Mouse (Mus musculus): Measurements from ENCODE around the gene Madcam1.
"Not testable (repeated sequence)": the region's sequence is repeated elsewhere in the genome, so short reads cannot be mapped to it uniquely, and the experiment has no call there.

Gene Madcam1

GRCm38 (mm10) chr10:79689178-79689577 lies 24.8 kb downstream of the Madcam1 start:
- no peak for DNase-seq (ENCODE audit: low spot score in 2 of 2)

- DNase-seq (ENCODE audit: low spot score in 2 of 2): no peak
Observed at GRCm38 (mm10) chr10:79691986-79692548, 27.7 kb downstream of the Madcam1 start.

GRCm38 (mm10) chr10:79693580-79694378 lies 29.4 kb downstream of the Madcam1 start:
- no peak for DNase-seq (ENCODE audit: low spot score in 2 of 2)

- DNase-seq (ENCODE audit: low spot score in 2 of 2): no peak
Observed at GRCm38 (mm10) chr10:79694379-79694655, 30.0 kb downstream of the Madcam1 start.

GRCm38 (mm10) chr10:79695231-79696128 lies 31.1 kb downstream of the Madcam1 start:
- DNase-seq (ENCODE audit: low spot score in 2 of 2): peak; percentile 63 to 73

- no peak for DNase-seq (ENCODE audit: low spot score in 2 of 2)
Observed at GRCm38 (mm10) chr10:79696129-79696651, 31.8 kb downstream of the Madcam1 start.

- DNase-seq (ENCODE audit: low spot score in 2 of 2): no peak
Observed at GRCm38 (mm10) chr10:79697916-79698315, 33.6 kb downstream of the Madcam1 start.

GRCm38 (mm10) chr10:79698459-79698858 lies 34.1 kb downstream of the Madcam1 start:
- DNase-seq (ENCODE audit: low spot score in 2 of 2): no peak

- no peak for DNase-seq (ENCODE audit: low spot score in 2 of 2)
Observed at GRCm38 (mm10) chr10:79700676-79701075, 36.3 kb downstream of the Madcam1 start.

GRCm38 (mm10) chr10:79701443-79702129 lies 37.2 kb downstream of the Madcam1 start:
- peak in 1 of 2 experiments; percentile 56 for DNase-seq (ENCODE audit: low spot score in 2 of 2)

- not testable (repeated sequence) for DNase-seq (ENCODE audit: low spot score in 2 of 2)
Observed at GRCm38 (mm10) chr10:79702970-79703369, 38.6 kb downstream of the Madcam1 start.

GRCm38 (mm10) chr10:79703541-79703940 lies 39.2 kb downstream of the Madcam1 start:
- no peak for DNase-seq (ENCODE audit: low spot score in 2 of 2)

GRCm38 (mm10) chr10:79704065-79704969 lies 40.0 kb downstream of the Madcam1 start, which contains the start of gene Bsg:
Bsg (plus strand) TSS chr10:79704491.
- peak; percentile 97 to 99 for DNase-seq (ENCODE audit: low spot score in 2 of 2)

GRCm38 (mm10) chr10:79704970-79705360 lies 40.6 kb downstream of the Madcam1 start:
- DNase-seq (ENCODE audit: low spot score in 2 of 2): no peak

GRCm38 (mm10) chr10:79705951-79706350 lies 41.6 kb downstream of the Madcam1 start:
- DNase-seq (ENCODE audit: low spot score in 2 of 2): no peak

GRCm38 (mm10) chr10:79706406-79707094 lies 42.2 kb downstream of the Madcam1 start:
- DNase-seq (ENCODE audit: low spot score in 2 of 2): no peak

- DNase-seq (ENCODE audit: low spot score in 2 of 2): no peak
Observed at GRCm38 (mm10) chr10:79707162-79707561, 42.8 kb downstream of the Madcam1 start.

GRCm38 (mm10) chr10:79707759-79708158 lies 43.4 kb downstream of the Madcam1 start:
- DNase-seq (ENCODE audit: low spot score in 2 of 2): no peak

GRCm38 (mm10) chr10:79708668-79709067 lies 44.3 kb downstream of the Madcam1 start:
- no peak for DNase-seq (ENCODE audit: low spot score in 2 of 2)

- no peak for DNase-seq (ENCODE audit: low spot score in 2 of 2)
Observed at GRCm38 (mm10) chr10:79709307-79709706, 44.9 kb downstream of the Madcam1 start.
